Mouse (Mus musculus): ENCODE results near the gene Ggt6.

DNA sequence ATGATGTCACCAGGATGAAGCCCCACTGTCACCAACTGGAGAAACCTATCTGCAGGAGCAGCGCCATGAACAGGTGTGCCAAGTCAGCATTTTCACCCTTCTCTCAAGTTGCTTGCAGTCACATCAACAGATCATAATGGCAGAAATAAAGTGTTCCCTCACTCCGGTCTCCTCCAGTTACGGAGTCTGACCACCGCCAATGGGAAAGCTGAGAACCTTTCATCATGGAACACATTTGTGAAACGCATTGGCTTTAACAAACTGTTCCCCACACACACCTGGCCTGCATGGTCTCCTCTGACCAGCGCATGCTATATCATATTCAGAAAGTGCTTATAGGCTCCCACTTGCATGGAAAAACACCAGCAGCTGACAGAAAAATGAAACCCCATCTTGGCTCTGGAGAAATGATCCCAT is 47.2 kb upstream of the Ggt6 start:
- TF ChIP-seq CTCF (IDR thresholded peaks at IDR 0.05; ENCODE audit: extremely low read depth, insufficient read depth, insufficient read length, insufficient replicate concordance) = no peak
- TF ChIP-seq POLR2A (IDR thresholded peaks at IDR 0.05; ENCODE audit: low read depth, low read length) = no peak

All from spleen, adult 2 months (tissue).